Mouse (Mus musculus) hindbrain, postnatal 0 days (tissue): Measurements from ENCODE around the gene Slc22a21. TPM values are rescaled to one million over a fixed set of nuclear protein-coding genes. Genes with fewer than 3 reads are reported as not detected.
"Not testable (repeated sequence)": the region's sequence is repeated elsewhere in the genome, so short reads cannot be mapped to it uniquely, and the experiment has no call there.

Experiments
- ATAC-seq: fragments of 200-750 bp; cut with Nextera tagmentation; 2 replicates; pipeline ENCODE4 v1.8.0; 2017; ENCODE audit warnings: mild to moderate bottlenecking, moderate TSS enrichment, moderate library complexity
- DNase-seq: peaks from one replicate; pipeline ENCODE4 v3.0.0-alpha.2; 2015; ENCODE audit warnings: low spot score
- H3K27ac ChIP-seq: fragments of 300-500 bp; sonication (generic); 2 replicates; pipeline ENCODE4 v1.5.1; 2014; ENCODE audit warnings: mild to moderate bottlenecking
- H3K27me3 ChIP-seq: fragments of 300-500 bp; sonication (generic); 2 replicates; pipeline ENCODE4 v1.6.1; 2014; ENCODE audit warnings: low read length, mixed read lengths; ENCODE audit not compliant: insufficient read depth
- H3K36me3 ChIP-seq: fragments of 300-500 bp; sonication (generic); 2 replicates; pipeline ENCODE4 v1.6.1; 2014; ENCODE audit warnings: low read length, mixed read lengths; ENCODE audit not compliant: insufficient read depth
- H3K4me1 ChIP-seq: fragments of 300-500 bp; sonication (generic); 2 replicates; pipeline ENCODE4 v1.6.1; 2014; ENCODE audit warnings: antibody characterized with exemption, low read length, mixed read lengths; ENCODE audit not compliant: insufficient read depth
- H3K4me2 ChIP-seq: fragments of 300-500 bp; sonication (generic); 2 replicates; pipeline ENCODE4 v1.6.1; 2014; ENCODE audit warnings: low read depth, mild to moderate bottlenecking, low read length, moderate library complexity, mixed read lengths
- H3K4me3 ChIP-seq: fragments of 300-500 bp; sonication (generic); 2 replicates; pipeline ENCODE4 v1.5.1; 2014; ENCODE audit warnings: low read length
- H3K9ac ChIP-seq: fragments of 300-500 bp; sonication (generic); replicated peaks from 2 replicates; pipeline ENCODE4 v1.6.1; 2014; ENCODE audit warnings: mild to moderate bottlenecking, low read length, moderate library complexity, mixed read lengths
- H3K9me3 ChIP-seq: fragments of 300-500 bp; sonication (generic); 2 replicates; pipeline ENCODE4 v1.6.1; 2016; ENCODE audit warnings: low read length, mixed read lengths
- CTCF ChIP-seq: IDR thresholded peaks from 2 replicates; pipeline ENCODE4 v1.5.1; 2016; ENCODE audit warnings: antibody characterized with exemption, control low read depth, low read depth
- WGBS: fragments of 180-500 bp; shearing (Covaris S2); extraction: QIAGEN DNeasy Blood & Tissue Kit; methylation state at CpG from one replicate; pipeline ENCODE4 v1.1.7; 2014; 5-methylcytosine and 5-hydroxymethylcytosine counted together
- polyA plus RNA-seq: library from polyadenylated mRNA; unstranded; fragments of >200 nt; fragmentation: Nextera tagmentation; extraction: Ambion mirVana; gene quantifications from 2 replicates; pipeline ENCODE4 v1.2.1, GENCODE M21; 2015
- total RNA-seq: library from RNA; depleted of rRNA; stranded (reverse); fragments of >200 nt; gene quantifications from 2 replicates; pipeline ENCODE4 v1.2.3, GENCODE M21; 2014

Gene Slc22a21
- total and polyA plus RNA-seq, 2 experiments from 2014 or later, result 6.2 to 7.2 TPM

DNA sequence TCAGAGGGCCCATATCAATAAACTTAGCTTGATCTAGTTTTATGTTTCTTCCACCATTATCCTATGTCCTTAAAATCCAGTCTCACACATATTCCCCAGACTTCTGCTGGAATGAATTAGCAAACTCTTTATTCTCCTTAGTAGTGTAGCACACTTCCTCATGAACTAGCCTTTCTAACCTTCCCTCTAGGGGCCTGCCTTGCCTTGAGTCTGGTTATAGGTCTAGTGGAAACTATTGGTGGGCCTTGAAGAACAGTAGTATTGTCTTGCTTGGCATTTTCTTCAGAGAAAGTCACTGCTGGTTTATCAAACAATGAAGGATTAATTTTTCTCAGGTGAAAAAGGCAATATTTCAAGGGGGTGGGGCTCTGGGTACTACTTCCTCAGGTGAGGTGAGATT, 4.6 kb downstream of the Slc22a21 start:
- ATAC-seq, result no peak
- no peaks in the 10 kb centered on the region for H3K36me3 ChIP-seq
- no peak for TF ChIP-seq CTCF

DNA sequence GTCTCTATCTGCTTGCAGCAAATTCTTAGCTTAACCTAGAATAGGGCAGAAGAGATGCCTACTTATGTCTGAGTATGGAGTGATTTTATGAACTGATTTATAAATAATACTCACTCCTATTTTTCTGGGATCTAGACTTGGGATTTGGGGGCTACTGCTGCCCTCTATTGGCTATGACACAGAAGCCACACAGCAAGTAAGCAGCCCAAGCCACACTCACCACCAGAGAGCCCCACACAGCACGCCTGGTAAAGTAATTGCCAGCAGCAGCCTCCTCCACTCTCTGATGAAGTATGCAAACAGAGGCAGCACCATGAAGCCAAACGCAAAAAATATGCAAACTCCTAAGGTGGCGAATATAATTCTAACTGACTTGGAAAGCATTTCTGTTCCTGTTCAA, 21.1 kb downstream of the Slc22a21 start:
- H3K27me3 ChIP-seq, result no peaks in the 10 kb centered on the region
- 49% methylated on average over 3 of the region's 3 CpGs for WGBS
- H3K4me3 ChIP-seq, result no peak overlapping the region
- H3K4me2 ChIP-seq, result no peak overlapping the region
- H3K27ac ChIP-seq, result no peak overlapping the region
- no peaks in the 10 kb centered on the region for H3K4me1 ChIP-seq
- TF ChIP-seq CTCF, result peak; percentile 50
- peak; percentile 39 for DNase-seq
- no peak for ATAC-seq
- no peak overlapping the region for H3K9ac ChIP-seq
- H3K36me3 ChIP-seq, result no peaks in the 10 kb centered on the region
- H3K9me3 ChIP-seq, result no peaks in the 10 kb centered on the region

More for the DNA sequence above, 4.6 kb downstream of the Slc22a21 start:
- Histone ChIP-seq H3K4me2 (no peak overlapping the region), H3K27ac (no peak overlapping the region), H3K4me1 (no peaks in the 10 kb centered on the region; the same call in 1 of the 2 replicates), H3K9ac (no peak overlapping the region), H3K4me3 (no peak overlapping the region), H3K9me3 (no peaks in the 10 kb centered on the region), H3K27me3 (no peaks in the 10 kb centered on the region)
- DNase-seq, result no peak

DNA sequence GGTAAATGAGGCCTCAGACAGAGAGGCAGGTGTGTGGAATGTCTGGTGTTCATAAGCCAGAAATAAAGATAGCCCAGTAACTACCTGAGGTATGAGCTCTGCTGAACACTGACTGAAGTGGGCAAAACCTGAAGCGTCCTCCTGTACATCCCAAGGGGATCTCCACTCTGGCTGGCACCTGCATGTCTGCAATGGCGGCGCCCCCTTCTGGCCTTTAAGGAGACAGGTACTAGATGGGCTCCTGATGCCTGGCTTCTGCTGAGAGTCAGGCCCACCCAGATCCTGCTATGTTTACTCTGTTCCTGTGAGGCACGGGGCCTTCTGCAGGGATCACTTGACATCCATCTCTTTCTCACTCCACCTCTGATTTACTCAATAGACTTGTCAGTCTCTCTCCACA, 22.0 kb downstream of the Slc22a21 start:
- not testable (repeated sequence) for DNase-seq
- 32% methylated on average over 4 of the region's 4 CpGs for WGBS

DNA sequence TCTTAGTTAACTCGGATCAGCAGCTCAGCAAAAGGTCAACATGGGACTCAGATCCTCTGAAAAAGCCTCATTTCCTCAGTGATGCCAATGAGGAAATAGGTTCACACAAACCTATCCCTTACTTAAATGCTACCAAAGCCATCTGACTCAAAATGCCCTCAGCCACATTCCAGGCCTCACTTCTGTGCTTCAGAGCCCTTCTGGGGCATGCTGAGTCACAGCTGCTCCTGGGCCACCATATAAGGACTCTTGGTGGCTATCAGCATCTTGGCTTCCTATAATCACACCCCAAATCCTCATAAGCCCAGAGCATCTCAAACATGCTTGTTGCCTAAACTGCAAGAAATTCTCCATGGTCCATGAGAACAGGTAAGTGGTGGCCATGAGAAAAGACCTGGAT, 23.5 kb downstream of the Slc22a21 start:
- H3K27me3 ChIP-seq, result no peaks in the 10 kb centered on the region
- H3K9me3 ChIP-seq, result no peaks in the 10 kb centered on the region
- no peak overlapping the region for H3K9ac ChIP-seq
- 81% methylated on average over 1 of the region's 1 CpGs for WGBS
- ATAC-seq (no peak), DNase-seq (no peak)
- H3K4me2 ChIP-seq, result no peak overlapping the region
- no peak overlapping the region for H3K4me3 ChIP-seq
- H3K4me1 ChIP-seq, result no peaks in the 10 kb centered on the region
- H3K27ac ChIP-seq, result no peak overlapping the region
- TF ChIP-seq CTCF, result no peak
- H3K36me3 ChIP-seq, result no peaks in the 10 kb centered on the region

More for the DNA sequence above, 22.0 kb downstream of the Slc22a21 start:
- not testable (repeated sequence) for H3K4me3 ChIP-seq, H3K27me3 ChIP-seq, H3K4me1 ChIP-seq, H3K36me3 ChIP-seq, H3K27ac ChIP-seq, H3K4me2 ChIP-seq, H3K9me3 ChIP-seq, H3K9ac ChIP-seq, ATAC-seq
- TF ChIP-seq CTCF, result peak; percentile 32; the same call in 1 of the 2 replicates

DNA sequence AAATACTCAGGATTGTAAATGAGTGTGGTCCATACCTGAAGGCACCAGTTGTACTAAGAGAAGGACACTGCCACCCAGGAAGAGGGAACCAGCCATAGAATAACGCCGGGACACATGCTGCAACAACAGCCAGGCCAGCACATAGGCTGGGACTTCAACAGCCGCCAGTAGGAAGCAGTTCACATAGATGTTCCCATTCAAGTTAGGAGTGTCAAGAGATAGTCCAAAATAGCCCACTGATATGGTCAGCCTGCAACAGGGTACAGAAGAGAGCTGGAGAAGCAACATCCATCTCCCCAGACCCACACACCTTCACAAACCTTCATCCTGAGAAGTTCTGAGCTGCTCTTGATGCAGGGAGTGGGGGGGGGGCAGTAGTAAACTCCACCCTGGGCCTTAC, 25.5 kb downstream of the Slc22a21 start:
- no peak for ATAC-seq

DNA sequence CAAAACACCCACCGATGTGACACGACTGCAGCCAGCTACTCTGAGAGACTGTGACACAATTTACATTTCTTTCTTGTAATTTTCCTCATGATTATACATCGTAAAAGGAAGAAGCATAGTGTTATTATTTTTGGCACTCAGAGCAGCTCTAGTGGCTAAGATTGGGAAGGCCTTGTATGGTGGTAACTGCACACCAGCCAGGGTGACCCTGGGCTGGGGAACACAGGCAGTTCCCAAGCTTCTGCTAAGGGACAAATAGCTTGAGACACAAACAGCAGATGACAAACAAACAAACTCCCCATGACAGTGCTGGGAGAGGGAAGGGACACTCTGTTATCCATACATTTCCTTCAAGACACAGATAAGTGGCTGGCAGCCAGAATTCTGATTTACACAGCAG, 30.0 kb downstream of the Slc22a21 start:
- not testable (repeated sequence) for DNase-seq, H3K4me2 ChIP-seq, H3K9me3 ChIP-seq, H3K27ac ChIP-seq, H3K36me3 ChIP-seq, H3K27me3 ChIP-seq, ATAC-seq, H3K4me1 ChIP-seq, H3K4me3 ChIP-seq, H3K9ac ChIP-seq
- no CpG with 5 or more reads among the region's 3 CpGs for WGBS

More for the DNA sequence above, 25.5 kb downstream of the Slc22a21 start:
- WGBS, result 92% methylated on average over 3 of the region's 3 CpGs
- no peak overlapping the region for H3K9ac ChIP-seq
- no peaks in the 10 kb centered on the region for H3K36me3 ChIP-seq
- H3K27ac ChIP-seq, result no peak overlapping the region
- H3K4me3 ChIP-seq, result no peak overlapping the region
- no peaks in the 10 kb centered on the region for H3K27me3 ChIP-seq
- H3K4me2 ChIP-seq, result no peak overlapping the region
- TF ChIP-seq CTCF, result no peak
- no peaks in the 10 kb centered on the region for H3K4me1 ChIP-seq
- no peak for DNase-seq
- no peaks in the 10 kb centered on the region for H3K9me3 ChIP-seq

DNA sequence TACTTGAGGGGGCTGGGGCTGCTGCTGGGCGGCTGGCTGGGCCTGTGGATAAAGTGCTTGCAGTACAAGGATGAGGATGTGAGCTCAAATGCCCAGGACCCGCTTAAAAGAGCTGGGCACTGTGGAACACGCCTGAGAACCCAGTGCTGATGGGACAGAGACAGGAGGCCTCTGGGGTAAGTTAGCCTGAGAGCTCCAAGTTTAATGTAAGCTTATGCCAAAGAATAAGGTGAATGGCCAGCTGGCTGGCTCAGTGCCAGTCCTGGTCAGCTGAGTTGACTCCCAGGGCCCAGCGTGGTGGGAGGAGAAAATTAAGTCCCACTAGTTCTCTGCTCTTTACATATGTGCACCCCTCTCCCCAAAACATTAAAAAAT, 48.2 kb downstream of the Slc22a21 start:
- H3K27me3 ChIP-seq, H3K4me3 ChIP-seq, ATAC-seq, H3K4me2 ChIP-seq, H3K27ac ChIP-seq, DNase-seq, H3K9me3 ChIP-seq, H3K36me3 ChIP-seq, H3K9ac ChIP-seq, H3K4me1 ChIP-seq: not testable (repeated sequence)
- WGBS, result 68% methylated on average over 4 of the region's 4 CpGs
